Mouse (Mus musculus) G1E-ER4 (cell line): ENCODE results near the gene Olfr1046. TPM values are rescaled to one million over a fixed set of nuclear protein-coding genes. Genes with fewer than 3 reads are reported as not detected.
"Not testable (repeated sequence)": the region's sequence is repeated elsewhere in the genome, so short reads cannot be mapped to it uniquely, and the experiment has no call there.

ENCODE experiments used
- GATA1 ChIP-seq: IDR thresholded peaks from one replicate; pipeline ENCODE4 v1.8.0; 2012; ENCODE audit warnings: low read length, inconsistent platforms
- polyA plus RNA-seq: library from polyadenylated mRNA; stranded (reverse); fragments of >175 nt; gene quantifications from 2 replicates; pipeline ENCODE4 v1.2.3, GENCODE M21; 2012

Gene Olfr1046
- polyA plus RNA-seq: not detected in 2 replicates

DNA sequence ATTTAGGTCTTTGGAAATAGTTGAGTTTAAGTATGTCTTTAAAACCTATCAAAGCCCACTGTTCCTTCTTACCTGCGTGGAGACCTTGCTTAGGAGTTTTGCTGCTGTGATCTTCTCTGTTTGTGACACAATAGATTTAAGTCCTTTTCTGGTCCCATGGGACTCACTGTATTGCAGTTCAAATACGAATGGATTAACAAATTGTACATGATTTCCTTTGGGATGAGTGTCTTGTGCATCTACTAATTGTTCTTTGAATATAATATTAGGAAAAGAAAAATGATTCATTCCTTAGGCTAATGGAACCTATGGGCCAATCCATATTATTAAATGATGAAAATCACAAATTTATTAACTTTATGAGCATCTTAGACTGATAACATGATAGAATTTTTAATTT is at the start of gene Olfr1046:
Gene Olfr1046, minus strand, starts transcription at position 101 of the 400 bp plus-strand sequence.
- TF ChIP-seq GATA1: no peak

DNA sequence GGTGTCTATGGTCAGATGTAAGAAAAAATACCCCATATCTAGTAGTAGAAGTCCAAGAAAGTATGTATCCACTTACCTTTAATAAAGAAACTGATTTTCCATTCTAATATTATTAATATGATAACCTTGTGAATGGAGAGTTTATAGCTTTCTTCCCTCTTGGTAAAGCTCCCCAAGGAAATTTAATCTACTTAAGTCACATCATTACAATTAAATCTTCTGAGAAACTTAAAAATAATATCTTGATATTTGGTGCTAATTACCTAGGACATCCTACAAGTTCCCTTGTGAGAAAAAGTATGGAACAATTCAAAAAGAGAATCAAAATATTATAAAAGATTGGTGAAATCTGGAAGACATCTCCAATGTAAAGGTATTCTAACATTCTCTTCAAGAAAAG is 39.1 kb upstream of the Olfr1046 start, which contains the start of gene Olfr1049:
Gene Olfr1049, minus strand, starts transcription at position 101 of the 400 bp plus-strand sequence.
- not testable (repeated sequence) for TF ChIP-seq GATA1

DNA sequence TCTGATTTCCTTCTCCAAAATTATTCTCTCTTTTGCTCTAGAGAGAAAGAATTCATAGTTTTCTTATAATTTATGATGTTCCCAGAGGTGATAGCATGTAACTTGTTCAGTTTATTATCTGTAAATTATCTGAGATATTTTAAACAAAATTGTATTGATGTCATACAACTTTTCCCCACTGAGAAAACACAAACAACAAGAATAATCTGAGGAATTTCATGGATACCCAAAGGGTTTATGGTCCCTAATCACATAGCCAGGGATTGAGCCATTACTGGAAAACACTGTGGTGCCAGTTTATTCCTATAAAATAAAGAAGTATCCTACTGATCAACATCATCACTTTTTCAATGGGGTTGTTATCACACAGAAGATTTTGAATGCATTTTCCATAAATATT is 21.1 kb upstream of the Olfr1046 start, which contains the start of gene Olfr1048:
Gene Olfr1048, minus strand, starts transcription at position 101 of the 400 bp plus-strand sequence.
- no peak for TF ChIP-seq GATA1

DNA sequence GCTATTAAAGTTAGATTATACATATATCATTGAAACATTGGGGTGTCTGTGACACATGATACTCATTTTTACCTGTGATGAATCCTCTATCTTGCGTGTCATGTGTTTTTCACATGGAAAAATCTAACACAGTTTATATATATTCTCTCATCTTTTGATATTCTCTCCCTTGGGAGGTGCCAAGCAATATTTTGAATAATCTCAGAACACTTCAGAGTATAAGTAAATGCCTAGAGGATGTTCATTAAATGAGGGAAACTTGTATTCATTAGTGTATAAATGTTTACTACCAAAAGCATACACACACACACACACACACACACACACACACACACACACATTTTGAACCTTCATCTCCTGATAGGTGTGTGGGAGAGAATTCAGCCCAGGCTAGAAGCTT is 12.2 kb upstream of the Olfr1046 start, which contains the start of gene Olfr1047:
Gene Olfr1047, minus strand, starts transcription at position 101 of the 400 bp plus-strand sequence.
- TF ChIP-seq GATA1: no peak

DNA sequence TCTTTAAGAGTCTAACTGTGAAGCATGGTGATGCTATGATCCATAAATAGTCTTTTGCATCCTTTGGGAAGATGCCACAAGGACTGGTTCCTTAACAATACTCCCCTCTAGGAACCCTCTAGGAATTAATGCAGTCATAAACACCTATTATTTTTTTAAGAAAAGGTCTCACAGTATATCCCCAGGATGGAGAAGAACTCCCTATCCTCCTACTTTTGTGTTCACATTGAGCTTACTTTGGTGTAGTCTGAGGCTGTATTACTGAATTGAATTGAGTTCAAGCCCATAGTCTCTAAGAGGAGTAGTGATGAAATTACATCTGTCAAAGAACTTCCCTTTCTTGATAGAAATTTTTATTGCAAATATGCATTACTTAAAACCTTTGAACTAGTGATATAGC is 16.2 kb downstream of the Olfr1046 start, which contains the start of gene Olfr1045:
Gene Olfr1045, minus strand, starts transcription at position 101 of the 400 bp plus-strand sequence.
- no peak for TF ChIP-seq GATA1

DNA sequence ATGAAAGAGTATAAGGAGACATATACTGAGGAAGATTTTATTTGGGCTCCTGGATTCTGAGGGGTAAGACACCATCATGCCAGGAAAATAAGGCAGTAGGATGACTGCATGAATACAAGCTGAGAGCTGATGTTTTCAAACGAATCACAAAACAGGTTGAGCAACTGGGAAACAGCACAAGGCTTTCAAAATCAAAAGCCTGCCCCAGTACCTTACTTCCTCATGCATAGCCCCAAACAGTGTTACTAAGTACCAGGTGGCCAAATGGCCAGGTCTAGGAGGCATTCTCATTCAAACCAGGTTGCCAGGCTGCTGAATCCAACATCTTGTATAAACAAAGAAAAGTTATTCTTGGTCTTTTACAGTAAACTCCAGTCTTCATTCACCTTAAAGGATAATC is 23.3 kb downstream of the Olfr1046 start:
- no peak for TF ChIP-seq GATA1

DNA sequence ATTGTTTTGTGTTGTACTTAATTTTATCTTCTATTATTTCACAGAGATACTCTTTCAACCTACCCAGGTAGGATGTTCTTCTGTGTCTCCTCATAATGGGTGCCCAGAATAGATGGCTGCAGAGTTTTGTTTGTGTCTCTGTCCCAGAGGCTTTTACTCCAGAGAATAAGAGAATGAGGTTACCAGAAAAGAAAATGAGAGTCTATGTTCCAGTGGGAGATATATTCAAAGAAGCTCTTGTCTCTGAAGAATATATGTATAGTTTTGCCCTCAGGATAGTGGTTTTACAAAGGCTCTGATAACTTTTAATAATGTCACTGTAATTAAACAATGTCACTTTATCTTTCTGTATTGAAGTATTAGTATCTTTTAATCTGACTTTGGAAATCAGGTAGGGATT is 33.5 kb downstream of the Olfr1046 start, which contains the start of gene Olfr52:
Gene Olfr52, minus strand, starts transcription at position 101 of the 400 bp plus-strand sequence.
- no peak for TF ChIP-seq GATA1

DNA sequence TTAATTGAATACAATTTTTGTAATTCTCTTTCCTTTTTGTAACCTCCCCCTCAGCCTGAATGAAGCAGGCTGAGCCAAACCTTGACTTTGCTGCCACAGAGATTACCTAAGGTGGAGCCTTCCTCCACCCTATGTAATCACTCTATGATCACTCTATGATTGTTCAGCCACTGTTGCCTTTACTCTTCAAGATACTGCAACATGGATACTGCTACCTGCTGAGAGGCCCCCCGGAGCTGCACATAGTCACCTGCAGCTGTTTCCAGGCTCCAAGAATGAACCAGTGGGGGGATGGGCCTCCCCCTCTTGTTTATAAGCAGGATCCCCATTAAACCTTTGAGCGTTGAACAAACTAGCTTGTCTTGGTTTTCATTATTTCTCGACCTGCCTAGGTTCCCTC is 39.2 kb downstream of the Olfr1046 start:
- no peak for TF ChIP-seq GATA1

DNA sequence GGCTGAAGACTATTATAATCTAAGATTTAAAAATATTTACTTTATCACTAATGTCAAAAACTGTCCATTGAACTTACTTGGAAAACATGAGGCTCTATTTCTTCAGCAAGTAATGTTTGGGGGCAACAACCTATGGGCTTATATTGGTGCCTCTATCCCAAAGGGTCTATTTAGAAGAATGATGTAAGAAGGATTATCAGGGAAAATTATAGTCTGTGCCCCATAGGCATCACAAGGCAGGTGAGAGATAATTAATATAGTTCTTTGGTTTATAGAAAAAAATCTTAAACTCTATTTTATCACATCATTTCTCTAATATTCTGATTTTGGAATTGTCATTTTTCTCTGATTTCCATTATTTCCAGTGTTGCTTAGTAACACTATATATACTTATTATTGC is 41.4 kb downstream of the Olfr1046 start, which contains the start of gene Olfr1044:
Gene Olfr1044, minus strand, starts transcription at position 101 of the 400 bp plus-strand sequence.
- TF ChIP-seq GATA1: no peak

DNA sequence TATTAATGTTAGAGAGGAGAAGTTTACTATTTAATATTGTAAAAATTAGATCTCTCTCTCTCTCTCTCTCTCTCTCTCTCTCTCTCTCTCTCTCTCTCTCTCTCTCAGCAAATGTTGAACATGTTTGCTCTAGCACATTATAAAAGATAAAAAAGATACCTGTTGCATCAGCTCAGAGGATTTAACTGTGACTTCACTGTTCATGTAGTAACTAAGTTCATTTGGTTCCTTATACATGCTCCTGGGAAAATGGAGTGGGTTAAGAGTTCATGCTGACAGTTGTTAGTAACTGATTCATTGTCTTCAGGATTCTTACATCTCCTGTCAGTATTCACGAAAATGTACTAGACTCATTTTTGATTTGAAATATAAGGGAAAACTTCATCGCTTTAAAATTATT is 51.7 kb downstream of the Olfr1046 start, which contains the start of gene Olfr1043:
Gene Olfr1043, minus strand, starts transcription at position 101 of the 400 bp plus-strand sequence.
- TF ChIP-seq GATA1: no peak

Other genes starting within 250 kb of the Olfr1046 start
- not detected in 2 replicates for gene Olfr1029, start 245.4 kb downstream of the Olfr1046 start, polyA plus RNA-seq
- not detected in 2 replicates for gene Olfr1030, start 240.0 kb downstream of the Olfr1046 start, polyA plus RNA-seq
- not detected in 2 replicates for gene Olfr1031, start 229.0 kb downstream of the Olfr1046 start, polyA plus RNA-seq
- not detected in 2 replicates for gene Olfr1032, start 213.8 kb downstream of the Olfr1046 start, polyA plus RNA-seq
- not detected in 2 replicates for gene Olfr1033, start 198.7 kb downstream of the Olfr1046 start, polyA plus RNA-seq
- not detected in 2 replicates for gene Olfr1034, start 173.5 kb downstream of the Olfr1046 start, polyA plus RNA-seq
- not detected in 2 replicates for gene Olfr1036, start 145.3 kb downstream of the Olfr1046 start, polyA plus RNA-seq
- not detected in 2 replicates for gene Olfr1037, start 131.9 kb downstream of the Olfr1046 start, polyA plus RNA-seq
- gene Olfr1039, start 83.4 kb downstream of the Olfr1046 start, polyA plus RNA-seq: not detected in 2 replicates
- gene Olfr1040, start 72.6 kb downstream of the Olfr1046 start, polyA plus RNA-seq: not detected in 2 replicates
- gene Olfr1042, start 57.5 kb downstream of the Olfr1046 start, polyA plus RNA-seq: not detected in 2 replicates
- not detected in 2 replicates for gene Olfr1043, start 51.8 kb downstream of the Olfr1046 start, polyA plus RNA-seq
- gene Olfr1044, start 41.5 kb downstream of the Olfr1046 start, polyA plus RNA-seq: not detected in 2 replicates
- gene Olfr52, start 33.6 kb downstream of the Olfr1046 start, polyA plus RNA-seq: not detected in 2 replicates
- gene Olfr1045, start 16.3 kb downstream of the Olfr1046 start, polyA plus RNA-seq: not detected in 2 replicates
- gene Olfr1047, start 12.1 kb upstream of the Olfr1046 start, polyA plus RNA-seq: not detected in 2 replicates
- not detected in 2 replicates for gene Olfr1048, start 21.0 kb upstream of the Olfr1046 start, polyA plus RNA-seq
- not detected in 2 replicates for gene Olfr1049, start 39.0 kb upstream of the Olfr1046 start, polyA plus RNA-seq
- not detected in 2 replicates for gene Olfr1051, start 59.8 kb upstream of the Olfr1046 start, polyA plus RNA-seq
- gene Olfr1052, start 73.1 kb upstream of the Olfr1046 start, polyA plus RNA-seq: not detected in 2 replicates
- not detected in 2 replicates for gene Olfr1053, start 96.0 kb upstream of the Olfr1046 start, polyA plus RNA-seq
- not detected in 2 replicates for gene Olfr1054, start 116.1 kb upstream of the Olfr1046 start, polyA plus RNA-seq
- gene Olfr1055, start 131.0 kb upstream of the Olfr1046 start, polyA plus RNA-seq: not detected in 2 replicates
- gene Olfr1056, start 143.2 kb upstream of the Olfr1046 start, polyA plus RNA-seq: not detected in 2 replicates
- gene Olfr1057, start 159.1 kb upstream of the Olfr1046 start, polyA plus RNA-seq: not detected in 2 replicates
- not detected in 2 replicates for gene Olfr1058, start 169.2 kb upstream of the Olfr1046 start, polyA plus RNA-seq
- not detected in 2 replicates for gene Olfr1061, start 194.7 kb upstream of the Olfr1046 start, polyA plus RNA-seq
- not detected in 2 replicates for gene Olfr1062, start 207.4 kb upstream of the Olfr1046 start, polyA plus RNA-seq
- not detected in 2 replicates for gene Olfr1065, start 231.3 kb upstream of the Olfr1046 start, polyA plus RNA-seq
- not detected in 2 replicates for gene Olfr1066, start 237.0 kb upstream of the Olfr1046 start, polyA plus RNA-seq